Mouse (Mus musculus): Measurements from ENCODE around the gene 3110082J24Rik.

3110082J24Rik gene

DNA sequence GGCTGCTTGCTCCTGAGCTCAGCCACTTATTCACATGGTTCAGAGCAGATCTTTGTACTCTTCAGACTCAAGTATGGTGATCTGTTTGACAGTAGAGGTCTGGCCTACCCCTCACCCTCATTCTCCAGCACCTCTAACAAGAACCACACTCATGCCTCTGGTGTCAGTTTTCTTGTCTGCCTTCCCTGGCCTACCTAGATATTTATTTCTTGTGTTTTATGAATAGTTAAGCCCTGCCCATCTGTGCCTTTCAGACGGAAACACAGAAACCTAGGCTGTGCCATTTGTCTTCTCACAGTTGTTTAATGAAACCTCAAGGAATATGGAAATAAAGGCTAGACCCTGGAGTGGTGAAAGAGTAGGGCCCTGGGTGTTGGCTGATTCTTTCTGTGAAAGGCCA is 12.1 kb upstream of the 3110082J24Rik start:
- no peak for ATAC-seq (ENCODE audit: low TSS enrichment)

DNA sequence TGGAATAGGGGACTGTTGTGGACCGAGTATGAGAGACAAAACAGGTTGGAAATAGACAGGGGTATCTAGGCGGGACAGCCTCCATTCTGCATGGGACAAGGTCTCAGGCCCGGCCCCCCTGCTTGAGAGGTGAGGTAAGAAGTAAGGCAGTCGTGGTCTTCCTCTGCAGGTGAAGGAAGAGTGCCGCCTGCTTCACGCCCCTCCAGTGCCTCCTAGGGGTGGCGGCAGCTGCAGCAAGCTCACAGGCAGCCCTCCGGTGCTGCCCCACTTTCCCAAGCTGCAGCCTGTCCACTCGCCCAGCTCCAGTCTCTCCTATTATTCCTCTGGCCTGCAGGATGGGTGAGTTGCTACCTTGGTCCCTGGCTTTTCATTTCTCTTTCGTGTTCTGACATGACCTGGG is 9.8 kb upstream of the 3110082J24Rik start:
- no peak for ATAC-seq (ENCODE audit: low TSS enrichment)

DNA sequence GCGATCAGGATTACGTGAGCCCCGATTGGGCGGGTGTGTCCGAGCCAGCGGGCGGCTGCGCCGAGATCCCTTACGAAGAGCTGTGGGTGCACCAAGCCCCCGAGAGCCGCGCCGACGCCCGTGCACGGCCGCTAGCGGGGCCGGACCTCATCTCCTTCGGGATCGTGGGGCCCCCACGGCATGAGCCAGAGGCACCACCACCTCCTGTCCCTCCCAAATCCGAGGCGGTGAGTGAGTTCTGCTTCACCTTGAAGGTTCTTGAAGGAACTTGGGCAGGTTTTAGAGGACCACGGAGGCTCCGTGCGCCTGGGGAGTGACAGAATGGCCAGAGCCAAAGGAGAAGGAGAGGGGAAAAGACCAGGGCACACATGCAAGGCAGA is 8.9 kb upstream of the 3110082J24Rik start:
- 0 out of 2 replicates have a peak, but pooled peaks have one; percentile 13 for ATAC-seq (ENCODE audit: low TSS enrichment)

DNA sequence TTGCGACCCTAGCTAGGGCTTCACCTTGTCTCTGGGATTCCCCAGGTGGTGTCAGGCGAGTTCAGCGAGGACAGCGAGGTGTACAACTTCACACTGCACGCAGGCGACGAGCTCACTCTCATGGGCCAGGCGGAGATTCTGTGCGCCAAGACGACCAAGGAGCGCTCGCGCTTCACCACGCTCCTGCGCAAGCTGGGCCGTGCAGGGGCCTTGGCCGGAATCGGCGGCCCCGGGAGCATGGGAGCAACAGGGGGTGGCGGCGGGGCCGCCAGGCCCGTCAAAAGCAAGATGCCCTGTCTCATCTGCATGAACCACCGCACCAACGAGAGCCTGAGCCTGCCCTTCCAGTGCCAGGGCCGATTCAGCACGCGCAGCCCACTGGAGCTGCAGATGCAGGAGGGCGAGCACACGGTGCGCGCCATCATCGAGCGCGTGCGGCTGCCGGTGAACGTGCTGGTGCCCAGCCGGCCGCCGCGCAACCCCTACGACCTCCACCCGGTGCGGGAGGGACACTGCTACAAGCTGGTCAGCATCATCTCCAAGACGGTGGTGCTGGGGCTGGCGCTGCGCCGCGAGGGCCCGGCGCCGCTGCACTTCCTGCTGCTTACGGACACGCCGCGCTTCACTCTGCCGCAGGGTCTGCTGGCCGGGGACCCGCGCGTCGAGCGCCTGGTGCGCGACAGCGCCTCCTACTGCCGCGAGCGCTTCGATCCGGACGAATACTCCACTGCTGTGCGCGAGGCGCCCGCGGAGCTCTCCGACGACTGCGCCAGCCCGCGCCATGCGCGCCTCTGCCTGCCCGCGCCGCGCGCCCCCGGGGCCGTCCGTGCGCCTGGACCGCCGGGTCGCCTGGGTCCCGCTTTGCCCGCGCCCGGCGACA is 8.2 kb upstream of the 3110082J24Rik start:
- ATAC-seq (ENCODE audit: low TSS enrichment), result peak; percentile 75

DNA sequence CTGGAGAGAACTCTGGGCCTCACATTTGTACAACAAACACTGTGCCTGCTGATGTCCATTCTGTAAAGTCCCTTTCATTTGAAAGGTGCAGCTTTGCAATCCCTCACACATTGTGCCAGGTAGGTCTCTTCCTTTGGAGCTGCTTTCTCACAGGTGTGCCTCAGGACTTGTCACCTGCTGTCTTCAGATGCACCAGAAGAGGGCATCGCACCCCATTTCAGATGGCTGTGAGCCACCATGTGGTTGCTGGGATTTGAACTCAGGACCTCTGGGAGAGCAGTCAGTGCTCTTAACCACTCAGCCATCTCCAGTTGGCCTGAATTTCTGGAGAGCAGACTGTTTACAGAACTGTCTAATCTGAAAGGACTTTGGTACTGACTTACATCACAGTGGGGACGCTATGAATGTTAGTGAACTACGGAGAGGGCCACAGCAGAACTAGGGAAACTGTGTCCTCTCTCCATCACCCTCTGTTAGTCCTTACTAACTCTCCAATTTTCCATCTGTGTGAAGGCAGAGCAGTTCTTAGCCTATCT is 6.7 kb upstream of the 3110082J24Rik start:
- ATAC-seq (ENCODE audit: low TSS enrichment), result no peak

DNA sequence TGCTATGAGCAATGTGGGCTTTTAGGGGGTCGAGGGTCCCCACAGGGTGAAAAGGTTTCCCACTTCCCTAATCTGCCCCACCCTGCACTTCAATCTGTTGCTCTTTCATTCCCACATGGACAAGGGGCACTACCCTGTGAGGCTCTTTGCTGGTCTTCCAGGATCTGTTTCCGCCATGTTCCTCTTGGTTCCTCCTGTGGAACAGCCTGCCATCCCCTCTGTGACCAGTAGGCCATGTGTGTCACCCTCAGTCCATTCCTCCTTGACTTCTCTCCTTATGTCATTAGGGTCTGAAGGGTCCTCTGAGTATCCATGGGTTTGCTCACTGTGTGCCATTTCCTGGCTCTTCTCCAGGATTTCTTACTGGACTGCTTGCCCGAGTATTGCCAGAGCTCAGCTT is 5.9 kb upstream of the 3110082J24Rik start:
- ATAC-seq (ENCODE audit: low TSS enrichment), result no peak

DNA sequence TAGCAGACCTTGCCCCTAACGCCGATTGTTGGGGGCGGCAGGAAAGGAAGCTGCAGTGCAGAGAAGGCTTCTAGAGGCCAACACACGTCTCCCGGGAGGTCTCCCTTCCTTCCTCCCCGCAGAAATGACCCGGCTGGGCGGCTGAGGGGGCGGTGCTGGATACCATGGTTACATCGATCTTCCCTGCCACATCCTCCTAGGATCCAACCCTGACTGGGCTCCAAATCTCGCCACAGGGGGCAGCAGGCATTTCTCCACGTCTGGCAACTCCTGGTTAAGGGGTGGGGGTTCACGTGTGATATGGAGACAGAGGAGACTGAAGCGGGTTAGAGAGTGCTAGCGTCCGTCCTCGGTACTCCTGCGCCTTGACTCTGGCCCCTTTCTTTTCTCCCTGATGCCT is 5.2 kb upstream of the 3110082J24Rik start:
- no peak for ATAC-seq (ENCODE audit: low TSS enrichment)

DNA sequence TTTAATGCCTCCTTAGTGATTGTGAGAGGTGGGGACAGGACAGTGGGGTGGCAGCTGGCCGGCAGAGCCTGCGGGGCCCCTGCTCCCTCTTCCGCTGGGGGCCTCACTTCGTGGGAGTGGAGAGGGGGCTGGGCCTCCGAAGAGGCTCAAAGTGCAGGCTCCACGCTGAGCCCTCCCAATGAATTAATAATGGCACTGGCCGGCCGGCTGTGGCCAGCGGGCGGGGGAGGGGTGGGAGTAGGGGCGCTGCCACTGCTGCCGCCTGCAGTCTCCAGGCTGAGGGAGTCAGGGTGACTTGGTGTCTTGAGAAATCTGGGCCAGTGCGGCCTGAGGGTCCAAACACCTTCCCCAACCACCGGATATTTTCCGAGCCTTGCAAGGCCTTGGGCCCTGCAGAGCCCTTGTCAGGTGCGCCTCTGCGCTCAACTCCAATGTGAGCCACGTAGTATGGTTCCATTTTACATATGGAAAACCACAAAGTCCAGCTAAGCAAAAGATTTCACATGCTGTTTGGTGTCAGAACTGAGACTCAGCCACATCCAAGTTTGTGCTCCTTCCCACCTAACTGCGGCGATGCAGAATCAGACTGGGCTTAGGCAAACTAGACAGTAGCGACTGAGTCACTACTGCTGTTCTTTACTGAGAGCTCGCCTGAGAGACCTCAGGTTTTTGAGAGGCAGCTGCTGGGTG is 4.6 kb upstream of the 3110082J24Rik start:
- no peak for ATAC-seq (ENCODE audit: low TSS enrichment)

DNA sequence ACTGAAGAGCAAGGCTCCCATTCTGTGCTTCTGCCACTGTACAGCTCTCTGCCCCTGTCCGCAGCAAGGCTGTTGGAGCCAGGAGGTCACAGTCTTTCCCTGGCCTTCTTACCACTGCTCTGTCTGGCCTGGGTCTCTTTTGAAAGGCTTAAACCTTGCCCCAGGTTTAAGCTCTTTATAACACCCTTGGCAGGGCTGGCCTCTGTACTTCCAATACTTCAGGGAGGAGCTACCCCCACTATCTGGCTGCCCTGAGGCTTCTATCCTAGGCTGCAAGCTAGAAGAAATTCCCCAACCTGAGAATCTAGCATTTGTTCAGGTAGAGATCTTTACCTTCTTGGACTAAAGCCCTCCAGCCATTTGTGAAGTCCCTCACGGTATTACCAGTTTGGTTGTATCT is 4.0 kb upstream of the 3110082J24Rik start:
- ATAC-seq (ENCODE audit: low TSS enrichment), result no peak

DNA sequence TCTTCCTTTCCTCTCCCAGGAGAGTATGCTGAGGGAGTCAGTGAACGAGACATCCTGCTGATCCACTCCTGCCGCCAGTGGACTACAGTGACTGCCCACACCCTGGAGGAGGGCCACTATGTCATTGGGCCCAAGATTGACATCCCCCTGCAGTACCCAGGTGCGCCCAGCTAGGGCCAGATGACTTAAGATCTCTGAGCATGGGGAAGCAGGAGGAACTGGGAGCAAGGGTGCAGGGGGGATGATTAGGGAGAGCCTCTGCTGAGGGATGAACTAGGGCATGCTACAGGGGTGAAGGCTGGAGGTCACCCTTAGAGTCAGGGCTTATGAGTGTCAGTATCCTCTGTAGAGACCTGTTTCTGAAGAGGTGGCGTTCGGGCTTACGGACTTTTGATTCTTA is 2.3 kb upstream of the 3110082J24Rik start:
- no peak for ATAC-seq (ENCODE audit: low TSS enrichment)

DNA sequence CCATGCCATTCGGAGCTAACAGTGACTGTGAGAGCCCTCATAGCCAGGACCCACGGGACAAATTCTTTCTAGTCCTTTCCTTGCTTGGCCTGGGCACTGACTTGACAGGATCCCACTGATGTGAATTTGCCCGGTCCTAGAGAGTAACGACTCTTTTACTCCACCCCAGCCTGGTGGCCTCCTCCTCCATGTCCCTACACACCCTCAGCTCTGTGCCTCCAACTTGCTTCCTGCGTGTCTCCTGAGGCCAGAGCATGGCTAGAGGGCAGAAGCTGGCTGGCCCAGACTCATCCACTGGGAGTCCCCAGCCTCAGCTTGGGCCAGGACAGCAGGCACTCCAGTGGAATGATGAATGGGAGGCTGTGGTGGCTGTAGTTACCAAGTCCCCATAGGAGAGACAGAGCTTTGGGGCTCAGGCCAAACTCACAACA is 1.7 kb upstream of the 3110082J24Rik start:
- ATAC-seq (ENCODE audit: low TSS enrichment), result no peak; the same call in 1 of the 2 replicates

DNA sequence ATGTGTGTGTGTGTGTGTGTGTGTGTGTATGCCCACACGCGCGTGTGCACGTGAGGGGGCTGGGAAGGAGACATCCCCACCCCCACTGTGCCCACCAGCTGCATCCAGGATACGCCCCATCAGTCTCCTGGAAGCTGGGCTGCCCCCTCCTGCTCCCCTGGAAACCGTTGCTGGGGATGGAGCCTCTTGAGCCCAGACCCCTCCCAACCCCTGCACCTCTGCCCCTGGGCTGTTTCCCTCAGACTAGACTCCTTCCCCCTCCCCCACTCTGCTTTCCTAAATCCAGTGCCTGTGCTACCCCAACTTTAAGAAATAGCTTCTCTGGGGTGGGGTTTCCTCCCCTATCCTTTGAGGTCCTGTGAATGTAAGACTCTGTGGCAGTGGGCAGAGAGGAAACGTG is 1.3 kb upstream of the 3110082J24Rik start:
- no peak for ATAC-seq (ENCODE audit: low TSS enrichment)

DNA sequence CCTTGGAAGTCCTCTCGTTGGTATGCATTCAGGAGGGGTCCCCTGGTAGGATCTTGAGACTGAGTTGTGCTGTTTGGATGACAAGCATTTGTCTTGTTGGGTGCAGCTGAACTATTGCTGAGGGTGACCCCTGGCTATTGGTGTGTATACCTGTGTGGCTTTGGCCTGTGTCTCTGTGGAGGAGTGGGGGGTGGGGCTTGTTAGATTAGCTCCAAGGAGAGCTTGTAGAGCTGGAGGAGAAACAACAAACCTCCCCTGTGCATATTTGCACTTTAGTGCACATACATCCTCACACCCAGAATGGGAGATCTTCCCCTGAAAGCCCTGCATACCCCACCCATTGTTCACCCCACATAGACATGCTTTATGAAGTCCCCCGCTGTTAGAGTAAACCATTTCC is 870 bp upstream of the 3110082J24Rik start:
- no peak for ATAC-seq (ENCODE audit: low TSS enrichment)

DNA sequence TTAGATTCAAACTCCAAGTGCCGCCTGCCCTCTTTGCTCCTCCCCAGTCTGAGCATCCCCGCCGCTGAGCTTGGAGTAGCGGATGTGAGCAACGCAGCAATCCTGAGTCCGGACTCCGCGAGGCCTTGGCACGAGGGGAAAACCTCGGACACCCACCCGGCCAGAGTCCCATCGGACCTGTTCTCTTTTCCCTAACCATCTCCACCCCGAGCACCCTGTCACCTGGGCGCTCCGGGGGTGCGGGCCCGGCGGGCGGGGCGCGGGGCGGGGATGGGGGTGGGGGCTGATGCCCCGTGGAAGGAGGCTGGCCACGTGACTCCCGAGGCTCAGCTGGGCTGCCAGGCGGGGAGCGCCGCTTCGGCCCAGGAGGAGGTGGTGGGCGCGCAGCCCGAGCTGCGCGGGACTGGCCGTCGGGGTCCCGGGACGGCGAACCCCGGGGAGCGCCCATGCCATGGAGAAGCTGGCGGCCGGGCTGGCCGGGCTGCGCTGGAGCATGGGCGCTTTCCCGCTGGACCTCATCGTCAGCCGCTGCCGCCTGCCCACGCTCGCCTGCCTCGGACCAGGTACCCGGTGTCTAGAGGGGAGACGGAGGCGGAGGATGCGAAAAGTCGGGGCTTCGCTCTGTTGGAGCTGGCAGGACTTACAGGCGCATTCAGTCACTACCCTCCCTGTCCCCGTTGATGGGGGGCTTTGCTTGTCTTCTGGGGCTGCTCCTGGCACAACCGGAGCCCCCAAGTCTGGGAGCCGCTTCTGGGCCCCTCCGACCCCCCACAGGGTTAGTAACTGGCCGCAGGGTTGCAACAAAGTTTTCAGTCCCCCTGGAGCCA is 832 bp downstream of the 3110082J24Rik start, which contains the start of gene Garem2:
Garem2 (plus strand) TSS at position 321 of the 827 bp plus-strand sequence.
- no peak for ATAC-seq (ENCODE audit: low TSS enrichment)

DNA sequence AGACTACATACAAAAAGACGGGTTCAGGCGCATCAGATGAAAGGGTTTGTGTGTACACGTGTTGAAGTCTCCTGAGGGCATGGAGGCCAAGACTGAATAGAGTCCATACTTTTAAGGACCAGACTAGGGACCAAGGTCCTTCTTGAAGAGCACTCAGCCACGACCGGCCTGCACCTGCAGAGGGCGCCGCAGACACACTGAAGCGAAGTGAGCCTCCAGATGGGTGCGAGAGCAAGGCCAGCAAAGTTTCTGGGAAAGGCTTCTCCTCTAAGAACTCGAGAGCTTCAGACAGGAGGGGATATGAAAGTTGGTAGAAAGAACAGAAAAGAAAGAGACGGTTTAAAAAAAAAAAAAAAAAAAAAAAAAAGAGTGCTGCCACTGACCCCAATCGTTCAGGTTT is 1.5 kb downstream of the 3110082J24Rik start:
- no peak for ATAC-seq (ENCODE audit: low TSS enrichment)

DNA sequence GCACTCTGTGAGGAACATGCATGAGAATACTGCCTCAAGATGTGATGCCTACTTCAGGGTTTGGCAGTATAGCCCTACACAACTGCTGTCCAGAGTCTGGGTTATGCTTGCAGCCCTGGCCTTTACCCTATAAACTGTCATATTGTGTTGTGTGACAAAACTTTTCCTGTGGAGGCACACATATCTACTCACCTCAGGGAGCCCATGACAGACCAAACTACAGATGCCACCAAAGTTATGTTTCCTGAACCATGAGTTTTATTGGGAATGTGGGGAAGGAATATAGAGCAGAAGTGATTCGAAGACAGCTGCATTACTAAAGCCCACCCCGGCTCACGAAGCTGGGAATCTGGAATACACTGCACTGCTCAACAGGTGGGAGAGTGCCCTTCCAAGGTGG is 2.5 kb downstream of the 3110082J24Rik start:
- ATAC-seq (ENCODE audit: low TSS enrichment), result no peak

DNA sequence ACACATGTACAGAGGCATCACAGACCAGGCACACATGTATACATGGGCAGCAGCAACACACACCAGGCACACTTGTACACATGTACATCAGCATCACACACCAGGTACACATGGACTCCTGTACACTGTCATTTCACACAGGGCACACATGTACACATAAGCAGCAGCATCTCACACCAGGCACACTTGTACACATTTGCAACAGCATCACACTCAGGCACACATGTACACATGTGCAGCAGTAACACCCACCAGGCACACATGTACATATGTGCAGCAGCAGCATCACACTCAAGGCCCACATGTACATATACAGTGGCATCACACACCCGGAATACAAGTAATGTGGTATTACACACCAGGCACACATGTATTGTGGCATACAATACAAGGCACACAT is 7.6 kb downstream of the 3110082J24Rik start:
- ATAC-seq (ENCODE audit: low TSS enrichment), result no peak

DNA sequence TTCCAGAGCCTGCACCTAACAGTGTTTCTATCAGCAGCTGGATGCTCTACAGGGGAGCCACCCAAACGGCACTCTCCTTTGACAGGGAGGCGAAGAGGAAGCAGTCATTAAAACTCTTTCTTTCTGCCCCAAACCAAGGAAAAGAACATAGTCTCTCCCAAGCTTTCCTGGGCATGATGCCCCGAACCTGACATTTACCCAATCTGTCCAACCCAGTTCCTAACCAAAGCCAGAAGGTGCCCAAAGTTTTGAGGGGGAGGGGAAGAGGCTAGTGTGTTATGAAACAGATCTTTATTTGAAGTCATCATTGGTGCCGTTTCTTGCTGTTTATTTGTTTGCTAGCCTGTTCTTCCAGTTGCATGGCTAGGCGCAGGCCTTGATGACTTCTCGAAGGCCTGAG is 10.2 kb downstream of the 3110082J24Rik start:
- ATAC-seq (ENCODE audit: low TSS enrichment), result no peak

DNA sequence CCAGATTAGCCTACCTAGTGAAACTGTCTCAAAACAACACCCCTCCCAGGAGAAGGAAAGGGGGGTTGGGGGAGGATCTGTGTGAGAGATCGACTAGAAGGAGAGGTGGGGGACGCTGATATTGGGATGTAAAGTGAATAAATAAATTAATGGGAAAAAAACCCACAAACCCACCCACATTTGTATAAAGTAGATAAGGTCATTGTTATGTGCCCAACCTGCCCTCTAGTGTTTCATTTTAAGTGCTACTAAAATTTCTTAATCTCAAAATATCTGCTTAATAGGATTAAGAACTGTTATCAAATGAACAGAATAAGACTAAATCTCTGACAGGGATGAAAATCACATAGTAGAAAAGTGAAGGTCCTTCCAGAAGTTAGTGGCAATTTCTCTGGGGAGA is 11.5 kb downstream of the 3110082J24Rik start:
- no peak for ATAC-seq (ENCODE audit: low TSS enrichment)

DNA sequence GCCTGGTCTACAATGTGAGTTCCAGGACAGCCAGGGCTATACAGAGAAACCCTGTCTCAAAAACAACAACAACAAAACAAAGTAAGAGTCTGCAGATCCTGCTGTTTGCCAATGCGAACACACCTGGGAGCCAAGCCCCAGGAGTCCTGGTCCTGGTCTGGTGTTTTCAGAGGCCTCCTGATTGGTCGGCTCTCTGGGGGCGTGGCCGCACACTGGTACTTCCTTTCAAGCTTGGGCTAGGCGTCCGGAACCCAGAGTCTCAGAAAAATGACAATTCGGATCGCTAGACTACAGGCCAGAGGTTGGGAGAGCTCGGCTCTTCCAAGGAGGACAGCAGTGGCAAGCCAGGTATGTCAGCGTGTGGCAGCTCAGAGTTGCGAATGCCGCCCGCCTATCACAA is 13.2 kb downstream of the 3110082J24Rik start:
- ATAC-seq (ENCODE audit: low TSS enrichment), result no peak

DNA sequence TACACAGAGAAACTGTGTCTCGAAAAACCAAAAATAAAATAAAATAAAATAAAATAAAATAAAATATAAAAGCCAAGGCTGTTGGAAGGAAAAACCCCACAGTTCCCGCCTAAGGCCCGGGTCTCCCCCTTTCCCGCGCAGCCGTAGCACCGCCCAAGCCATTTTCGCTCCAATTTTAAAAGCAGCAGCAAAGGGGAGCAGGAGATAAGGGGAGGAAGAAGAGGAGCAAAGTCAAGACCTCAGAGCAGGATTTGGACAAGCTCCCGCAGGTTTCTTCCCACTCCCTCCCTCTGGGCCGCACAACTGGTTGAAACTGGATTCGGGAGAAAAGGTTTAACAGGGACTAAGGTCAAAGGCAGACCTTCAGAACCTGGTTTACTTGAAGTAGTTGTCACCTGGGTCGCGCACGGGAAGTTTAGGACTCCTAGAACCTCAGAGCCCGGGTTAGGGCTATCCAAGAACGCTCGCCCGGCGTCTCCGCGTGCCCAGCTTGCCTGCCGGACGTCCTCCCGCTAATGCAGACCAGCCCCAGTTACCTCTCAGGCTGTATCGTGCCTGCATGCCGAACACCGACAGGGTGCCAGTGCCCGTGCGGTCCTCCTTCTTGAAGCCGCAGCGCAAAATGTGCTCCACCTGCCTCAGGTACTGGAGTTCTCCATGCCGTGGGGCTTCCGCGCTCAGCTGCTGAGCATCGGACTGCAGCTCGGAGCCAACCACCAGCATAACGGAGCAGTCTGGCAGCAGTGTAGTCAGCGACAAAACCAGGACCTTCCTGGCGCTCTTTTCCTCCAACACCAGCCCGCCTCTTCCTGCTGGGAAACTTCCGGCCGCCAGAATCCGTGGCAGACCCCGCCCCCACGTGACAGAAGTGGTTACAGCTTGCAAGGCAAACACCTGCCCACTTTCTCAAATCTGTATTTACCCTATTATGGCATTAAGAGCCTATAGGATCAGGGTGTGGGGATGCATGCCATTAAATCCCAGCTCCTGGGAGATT is 32.8 kb downstream of the 3110082J24Rik start, which contains the start of gene Tyms:
Tyms (minus strand) TSS at position 793 of the 997 bp plus-strand sequence.
- peak; percentile 97 for ATAC-seq (ENCODE audit: low TSS enrichment)

Measured in frontal cortex, adult (tissue).